Mouse (Mus musculus): ENCODE results near the gene Ipp. TPM values are rescaled to one million over a fixed set of nuclear protein-coding genes. Genes with fewer than 3 reads are reported as not detected.

Gene Ipp
- total RNA-seq, 2 experiments from 2014 or later = 6.3 to 7.5 TPM

DNA sequence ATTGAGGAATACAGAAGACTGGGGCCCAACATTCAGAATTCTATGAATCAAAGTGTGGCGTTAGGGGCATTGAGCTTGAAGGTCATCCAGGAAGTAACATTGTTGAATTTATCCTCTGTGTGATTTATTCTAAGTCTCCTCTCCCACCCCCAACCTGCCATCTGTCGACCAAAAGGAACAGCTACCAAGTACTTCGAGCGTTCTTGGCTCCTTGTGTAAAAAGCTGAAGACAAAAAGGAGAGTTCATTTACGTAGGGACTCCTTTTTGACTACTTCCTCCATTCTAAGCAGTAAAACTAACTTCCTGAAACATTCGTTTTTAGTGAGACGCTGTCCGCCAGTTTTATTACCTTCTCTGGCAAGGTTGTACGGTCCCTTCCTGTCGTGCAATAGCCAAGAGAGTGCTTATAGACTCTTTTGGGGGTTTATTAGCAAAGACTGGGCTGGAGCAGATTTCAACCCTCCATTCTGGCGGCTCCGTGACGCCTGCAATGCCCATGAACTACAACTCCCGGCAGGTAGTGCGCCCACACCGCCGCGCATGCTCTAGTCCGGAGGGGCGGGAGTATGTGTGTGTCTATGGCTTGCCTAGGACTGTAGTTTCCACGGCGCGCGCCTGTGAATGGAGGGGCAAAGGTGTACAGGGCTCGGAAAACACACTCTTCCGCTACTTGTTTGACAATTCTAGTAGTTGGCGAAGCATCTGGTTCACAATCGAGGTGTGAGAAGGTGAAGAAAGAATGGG lies 49.4 kb downstream of the Ipp start:
- ATAC-seq (replicated peaks; ENCODE audit: low FRiP score, poor library complexity, severe bottlenecking) = peak; percentile 89

DNA sequence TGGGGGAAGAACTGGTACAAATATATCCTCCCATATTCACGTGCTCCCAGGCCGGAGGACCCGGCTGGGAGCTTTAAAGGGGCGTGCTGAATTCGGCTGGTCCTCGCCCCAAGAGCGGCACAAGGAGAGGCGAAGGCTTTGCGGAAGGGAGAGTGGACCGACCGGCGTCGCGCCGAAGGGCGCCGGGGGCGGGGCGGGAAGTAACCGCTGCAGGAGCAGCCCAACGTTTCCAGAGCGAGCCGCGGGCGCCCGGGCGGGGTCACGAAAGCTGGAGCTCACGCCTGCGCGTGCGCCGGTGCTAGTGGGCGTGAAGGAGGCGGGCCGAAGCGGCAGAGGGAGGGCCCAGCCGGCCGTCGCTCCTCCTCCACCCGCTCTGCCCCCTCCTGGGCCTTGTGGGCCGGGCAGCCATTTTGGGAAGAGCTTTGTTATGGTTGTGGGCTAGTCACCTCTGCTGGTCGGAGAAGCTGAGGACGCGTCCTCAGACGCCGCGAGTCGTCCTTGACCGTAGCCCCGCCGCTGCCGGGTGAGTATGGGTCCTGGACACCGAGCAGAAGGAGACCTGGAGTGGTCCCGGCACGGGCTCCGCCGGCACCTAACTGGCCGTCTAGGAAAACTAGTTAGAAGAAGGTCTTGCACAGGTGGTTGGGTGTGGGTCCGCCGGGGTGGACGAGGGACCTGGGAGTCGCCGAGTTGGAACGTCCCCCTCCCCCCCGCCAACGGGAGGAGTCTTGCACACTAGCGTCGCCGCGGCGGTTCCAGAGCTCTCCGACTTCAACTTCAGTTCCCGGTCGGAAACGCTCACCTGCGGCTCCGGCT lies 50.2 kb downstream of the Ipp start, which contains the start of gene Gpbp1l1:
Gene Gpbp1l1, plus strand, starts transcription at position 353 of the 816 bp plus-strand sequence.
- peak; percentile 85 for ATAC-seq (replicated peaks; ENCODE audit: low FRiP score, poor library complexity, severe bottlenecking)

DNA sequence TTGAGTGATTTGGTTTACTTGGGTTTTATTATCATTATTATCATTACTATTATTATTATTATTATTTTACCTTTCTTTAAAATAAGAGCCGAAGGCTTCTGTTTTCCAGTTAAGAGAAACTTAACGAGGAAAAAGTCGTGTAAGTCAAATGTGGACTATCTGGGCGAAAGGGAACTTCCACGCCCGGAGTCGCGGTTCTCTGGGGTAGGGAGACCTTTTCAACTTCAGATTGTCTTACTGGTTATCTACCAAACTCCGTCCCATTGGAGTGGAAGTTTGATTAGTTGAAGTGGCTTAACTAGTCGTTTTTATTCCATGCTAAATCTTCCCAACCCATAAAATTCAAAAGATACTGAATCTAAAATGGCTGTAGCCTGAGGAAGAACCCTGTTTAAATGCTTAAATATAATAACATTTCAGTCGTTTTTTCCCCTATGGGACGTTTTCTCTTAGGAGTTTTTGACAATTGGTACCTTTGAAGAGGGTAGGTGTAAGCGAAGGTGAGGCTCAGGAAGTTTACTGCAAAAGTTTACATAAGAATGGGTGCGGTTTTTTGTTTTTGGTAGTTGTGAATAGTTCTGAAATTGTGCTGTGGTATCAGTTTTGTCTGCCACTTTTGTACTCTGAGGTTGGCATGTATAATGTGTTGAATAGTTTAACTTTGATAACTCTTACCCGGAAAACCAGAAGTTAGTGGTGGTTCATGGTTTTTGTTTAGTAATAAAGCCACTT lies 51.0 kb downstream of the Ipp start:
- ATAC-seq (replicated peaks; ENCODE audit: low FRiP score, poor library complexity, severe bottlenecking) = no peak

Other genes with a start within 250 kb of the Ipp start
- 7.7 and 8.8 TPM in 2 replicates for gene Mast2, start 43.4 kb upstream of the Ipp start, total RNA-seq (2015; ENCODE audit: low replicate concordance)
- gene Mast2, start 43.4 kb upstream of the Ipp start, total RNA-seq (2017; ENCODE audit: low replicate concordance) = 15.5 and 16.5 TPM in 2 replicates
- 1.7 and 11.7 TPM in 2 replicates for gene Tmem69, start 48.4 kb downstream of the Ipp start, total RNA-seq (2015; ENCODE audit: low replicate concordance)
- gene Tmem69, start 48.4 kb downstream of the Ipp start, total RNA-seq (2017; ENCODE audit: low replicate concordance) = 3.5 and 4.5 TPM in 2 replicates
- gene Gpbp1l1, start 50.1 kb downstream of the Ipp start, total RNA-seq (2015; ENCODE audit: low replicate concordance) = 74.2 and 83.6 TPM in 2 replicates
- 141 and 166 TPM in 2 replicates for gene Gpbp1l1, start 50.1 kb downstream of the Ipp start, total RNA-seq (2017; ENCODE audit: low replicate concordance)
- 1.5 and 3.8 TPM in 2 replicates for gene Ccdc17, start 89.1 kb downstream of the Ipp start, total RNA-seq (2015; ENCODE audit: low replicate concordance)
- gene Ccdc17, start 89.1 kb downstream of the Ipp start, total RNA-seq (2017; ENCODE audit: low replicate concordance) = 2.0 and 2.1 TPM in 2 replicates
- 34.0 and 54.8 TPM in 2 replicates for gene Nasp, start 120.4 kb downstream of the Ipp start, total RNA-seq (2015; ENCODE audit: low replicate concordance)
- 92.9 and 99.7 TPM in 2 replicates for gene Nasp, start 120.4 kb downstream of the Ipp start, total RNA-seq (2017; ENCODE audit: low replicate concordance)
- gene Akr1a1, start 144.1 kb downstream of the Ipp start, total RNA-seq (2015; ENCODE audit: low replicate concordance) = 110 and 156 TPM in 2 replicates
- gene Akr1a1, start 144.1 kb downstream of the Ipp start, total RNA-seq (2017; ENCODE audit: low replicate concordance) = 108 and 173 TPM in 2 replicates
- 71.5 and 92.4 TPM in 2 replicates for gene Prdx1, start 178.0 kb downstream of the Ipp start, total RNA-seq (2015; ENCODE audit: low replicate concordance)
- 30.1 and 52.6 TPM in 2 replicates for gene Prdx1, start 178.0 kb downstream of the Ipp start, total RNA-seq (2017; ENCODE audit: low replicate concordance)
- gene Mmachc, start 200.9 kb downstream of the Ipp start, total RNA-seq (2015; ENCODE audit: low replicate concordance) = 4.2 and 4.4 TPM in 2 replicates
- gene Mmachc, start 200.9 kb downstream of the Ipp start, total RNA-seq (2017; ENCODE audit: low replicate concordance) = 1.8 and 5.4 TPM in 2 replicates
- 6.5 and 7.3 TPM in 2 replicates for gene Ccdc163, start 201.0 kb downstream of the Ipp start, total RNA-seq (2015; ENCODE audit: low replicate concordance)
- gene Ccdc163, start 201.0 kb downstream of the Ipp start, total RNA-seq (2017; ENCODE audit: low replicate concordance) = 3.3 and 10.5 TPM in 2 replicates
- 5.2 and 6.5 TPM in 2 replicates for gene Tesk2, start 213.4 kb downstream of the Ipp start, total RNA-seq (2015; ENCODE audit: low replicate concordance)
- gene Tesk2, start 213.4 kb downstream of the Ipp start, total RNA-seq (2017; ENCODE audit: low replicate concordance) = 7.8 and 9.2 TPM in 2 replicates